29 mouse cellular contexts compared by ENCODE assay signal in the genomic region with DNA sequence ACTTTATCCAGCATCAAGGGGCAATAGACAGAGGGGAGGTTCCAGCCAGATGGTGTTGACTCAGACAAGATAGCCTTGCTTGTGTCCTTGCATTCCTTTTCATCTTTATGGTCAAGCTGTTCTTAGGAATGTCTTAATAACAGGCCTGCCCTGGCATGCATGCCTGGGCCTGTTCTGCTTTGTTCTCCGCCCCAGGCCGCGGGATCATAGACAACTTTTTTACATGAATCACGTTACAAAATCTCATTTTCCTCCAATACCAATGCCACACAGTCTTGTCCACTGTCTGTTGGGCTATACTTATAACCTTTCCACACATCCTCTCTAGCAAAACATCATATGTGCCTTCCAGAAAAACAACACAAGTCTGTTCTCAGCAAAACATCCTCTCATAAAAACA.
"Had no signal": no experiment of that assay in that cellular context is flagged by ENCODE, and none has a peak within 500 bp of the region (broad histone marks: within the 10 kb centered on the region; RNA-seq: fewer than 3 reads in every experiment).

No protein-coding gene starts in this region.

- DNase-seq: gastrocnemius, adult 2 months; gastrocnemius, postnatal 10 days; gastrocnemius, postnatal 25 days; heart, adult 18-20 months; heart, postnatal 10 days; heart, postnatal 4 days; kidney, adult 11 months; kidney, adult 2 months; kidney, adult 9 months; kidney, postnatal 25 days; kidney, postnatal 4 days; liver; liver, embryonic 13.5 days; liver, postnatal 0 days had no signal

- H3K9me3 ChIP-seq: heart, embryonic 10.5 days; heart, embryonic 12.5 days; hindbrain, embryonic 10.5 days; hindbrain, embryonic 12.5 days; hindbrain, embryonic 15.5 days; kidney, embryonic 15.5 days; limb, embryonic 10.5 days; limb, embryonic 12.5 days; liver, embryonic 13.5 days; liver, embryonic 15.5 days had no signal

- H3K4me2 ChIP-seq: heart, embryonic 12.5 days; hindbrain, embryonic 12.5 days; hindbrain, embryonic 15.5 days; kidney, embryonic 15.5 days; limb, embryonic 12.5 days; liver, embryonic 11.5 days; liver, embryonic 13.5 days; liver, embryonic 15.5 days had no signal

- H3K9ac ChIP-seq: heart, embryonic 12.5 days; hindbrain, embryonic 12.5 days; hindbrain, embryonic 15.5 days; kidney, embryonic 15.5 days; limb, embryonic 12.5 days; liver, embryonic 13.5 days; liver, embryonic 15.5 days; liver, postnatal 0 days had no signal

- H3K27me3 ChIP-seq: heart, embryonic 12.5 days; hindbrain, embryonic 12.5 days; hindbrain, embryonic 15.5 days; kidney, embryonic 15.5 days; limb, embryonic 12.5 days; liver, embryonic 13.5 days; liver, embryonic 15.5 days had no signal

- H3K4me1 ChIP-seq: heart, embryonic 10.5 days; heart, embryonic 12.5 days; hindbrain, embryonic 10.5 days; hindbrain, embryonic 12.5 days; hindbrain, embryonic 15.5 days; kidney, embryonic 15.5 days; limb, embryonic 10.5 days; limb, embryonic 12.5 days; liver, embryonic 13.5 days; liver, embryonic 15.5 days had no signal

- H3K27ac ChIP-seq: gastrocnemius, adult 2 months; heart, embryonic 10.5 days; hindbrain, embryonic 10.5 days; hindbrain, embryonic 12.5 days; hindbrain, embryonic 15.5 days; hindbrain, postnatal 0 days; kidney, embryonic 15.5 days; kidney, postnatal 0 days; layer of hippocampus, adult 2 months; left cerebral cortex, adult 2 months; limb, embryonic 10.5 days; limb, embryonic 12.5 days; liver, embryonic 13.5 days; liver, embryonic 15.5 days had no signal

- H3K36me3 ChIP-seq: heart, embryonic 10.5 days; heart, embryonic 12.5 days; hindbrain, embryonic 10.5 days; hindbrain, embryonic 12.5 days; hindbrain, embryonic 15.5 days; kidney, embryonic 15.5 days; limb, embryonic 10.5 days; limb, embryonic 12.5 days; liver, embryonic 13.5 days; liver, embryonic 15.5 days had no signal

- H3K4me3 ChIP-seq: gastrocnemius, adult 2 months; heart, embryonic 10.5 days; heart, embryonic 12.5 days; hindbrain, embryonic 10.5 days; hindbrain, embryonic 12.5 days; hindbrain, embryonic 15.5 days; kidney, embryonic 15.5 days; layer of hippocampus, adult 2 months; left cerebral cortex, adult 2 months; limb, embryonic 10.5 days; limb, embryonic 12.5 days; liver, embryonic 13.5 days; liver, embryonic 15.5 days had no signal

- ATAC-seq: hindbrain, postnatal 0 days; intestine, embryonic 16.5 days; liver, postnatal 0 days had no signal
